Mouse (Mus musculus): ENCODE measurements around the gene Ank3.
A peak's percentile ranks its signal among the peaks of the same experiment; 100 is the strongest.

Gene Ank3

DNA sequence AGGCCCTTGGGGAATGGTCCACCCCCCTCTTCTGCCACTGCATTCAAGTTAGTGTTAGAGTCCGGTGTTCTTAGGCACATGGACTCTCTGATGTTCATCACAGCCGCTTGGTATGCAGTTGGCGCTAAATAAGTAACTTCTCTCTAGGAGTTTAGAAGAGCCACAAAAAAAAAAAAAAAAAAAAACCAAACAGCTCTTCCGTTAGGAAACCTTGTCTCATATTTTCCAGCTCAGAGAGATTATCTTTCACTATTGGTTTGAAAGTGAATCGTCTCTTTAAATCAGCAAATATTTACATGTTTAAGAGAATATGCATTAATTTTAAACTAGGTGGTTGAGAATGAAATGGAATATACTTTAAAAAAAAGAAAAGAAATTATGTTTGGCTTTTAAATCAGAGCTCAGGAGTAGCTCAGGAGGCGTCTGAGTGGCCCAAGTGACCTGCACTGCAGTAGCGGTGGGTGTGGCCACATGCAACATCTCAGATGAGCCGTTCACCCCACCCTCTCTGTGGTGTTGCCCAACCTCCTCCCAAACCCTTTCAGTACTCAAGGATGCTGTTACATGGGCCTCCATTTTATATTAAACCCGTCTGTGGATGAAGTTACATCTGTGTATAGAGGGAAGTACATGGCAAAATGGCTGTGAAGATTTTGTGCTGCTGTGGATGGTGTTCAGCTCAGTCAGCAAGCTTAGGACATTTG lies 138.0 kb downstream of the Ank3 start:
- peak; percentile 17 for DNase-seq (ENCODE audit: low read depth)

DNA sequence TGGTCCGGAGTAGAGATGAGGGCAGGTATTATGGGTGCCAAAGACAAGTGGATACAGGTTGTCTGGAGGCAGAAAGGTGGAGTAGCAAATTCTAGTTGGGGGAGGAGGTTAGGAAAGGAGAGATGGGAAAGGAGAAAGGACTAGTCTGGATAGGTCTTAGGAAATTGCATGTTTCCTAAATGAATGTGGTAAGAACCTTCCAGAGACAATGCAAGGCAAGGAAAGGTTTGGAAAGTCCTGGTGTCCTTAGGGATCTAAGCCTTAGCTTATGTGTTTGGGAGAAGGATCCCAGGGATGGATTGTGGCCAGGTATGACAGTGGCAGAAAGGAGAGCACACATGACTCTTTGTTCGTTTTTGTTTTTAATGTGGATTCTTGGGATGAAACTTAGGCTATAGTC lies 139.7 kb downstream of the Ank3 start:
- DNase-seq (ENCODE audit: low read depth), result no peak

DNA sequence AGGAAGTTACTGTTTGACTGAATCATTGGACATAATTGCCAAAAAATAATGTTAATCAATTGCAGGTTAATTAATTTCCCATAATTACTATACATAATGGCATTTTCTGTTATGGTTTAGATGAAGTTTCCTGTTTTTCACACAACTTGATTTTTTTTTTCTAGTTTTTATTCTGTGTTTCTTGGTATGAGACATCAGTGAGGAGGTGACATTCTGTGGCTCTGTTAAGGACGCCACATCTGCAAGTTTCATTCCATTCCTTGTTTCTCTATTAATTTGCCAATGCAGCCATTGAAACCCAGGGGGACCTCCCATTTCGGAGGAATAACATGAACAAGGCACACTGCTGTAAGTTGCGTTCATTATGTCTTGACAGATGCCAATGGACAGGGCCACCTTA lies 143.9 kb downstream of the Ank3 start:
- DNase-seq (ENCODE audit: low read depth), result no peak

DNA sequence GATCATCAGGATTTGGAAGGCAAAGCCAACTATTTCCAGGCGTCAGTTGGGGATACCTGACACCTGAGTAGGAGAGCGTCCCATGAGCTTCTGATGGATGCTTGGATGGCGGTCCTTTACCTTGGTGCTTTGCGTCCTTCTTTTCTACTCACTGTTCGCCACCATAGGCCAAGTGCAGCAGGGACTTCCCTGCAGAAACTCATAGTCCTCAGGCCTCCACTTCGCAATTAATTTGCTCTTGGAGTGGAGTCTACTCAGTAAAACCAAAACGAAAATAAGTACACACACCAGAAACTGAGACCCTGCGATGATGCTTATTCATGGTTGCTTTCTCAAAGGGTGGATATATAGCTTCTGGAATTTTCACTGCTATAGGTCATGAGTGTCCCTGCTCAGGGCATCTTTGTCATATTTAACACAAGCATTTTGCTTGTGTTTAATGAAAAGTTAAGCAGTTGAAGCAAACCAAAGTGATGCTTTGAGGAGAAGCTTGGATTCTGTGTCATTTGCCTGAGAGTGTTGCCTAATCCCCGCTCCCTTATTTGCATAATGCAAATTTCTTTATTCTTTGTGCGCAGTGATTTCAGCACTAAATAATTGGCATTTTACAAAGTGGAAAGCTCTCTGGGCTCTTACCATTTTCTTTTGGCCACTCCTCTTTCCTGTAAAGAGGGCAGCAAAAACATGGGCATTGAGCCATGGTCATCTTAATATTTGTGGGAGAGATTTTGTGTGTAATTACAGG lies 145.5 kb downstream of the Ank3 start:
- DNase-seq (ENCODE audit: low read depth), result no peak

DNA sequence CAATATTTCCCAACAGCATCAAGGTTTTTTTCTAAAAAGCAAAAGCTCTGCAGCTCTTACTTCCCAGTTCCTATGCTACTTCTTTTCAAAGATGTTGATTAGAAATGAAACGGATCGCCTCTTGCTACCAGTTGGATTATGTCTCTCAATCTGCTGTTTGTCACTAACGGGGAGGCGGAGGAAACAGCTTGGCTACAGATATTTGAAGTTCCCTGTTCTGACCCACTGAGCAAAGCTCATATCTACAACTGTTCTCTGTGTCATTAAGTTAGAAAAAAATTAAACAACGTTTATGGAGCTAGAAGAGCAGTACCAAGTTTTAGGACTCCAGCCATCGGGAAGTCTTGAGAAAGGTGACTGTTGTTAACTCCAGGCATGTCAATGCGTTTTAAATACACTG lies 146.1 kb downstream of the Ank3 start:
- DNase-seq (ENCODE audit: low read depth), result no peak

DNA sequence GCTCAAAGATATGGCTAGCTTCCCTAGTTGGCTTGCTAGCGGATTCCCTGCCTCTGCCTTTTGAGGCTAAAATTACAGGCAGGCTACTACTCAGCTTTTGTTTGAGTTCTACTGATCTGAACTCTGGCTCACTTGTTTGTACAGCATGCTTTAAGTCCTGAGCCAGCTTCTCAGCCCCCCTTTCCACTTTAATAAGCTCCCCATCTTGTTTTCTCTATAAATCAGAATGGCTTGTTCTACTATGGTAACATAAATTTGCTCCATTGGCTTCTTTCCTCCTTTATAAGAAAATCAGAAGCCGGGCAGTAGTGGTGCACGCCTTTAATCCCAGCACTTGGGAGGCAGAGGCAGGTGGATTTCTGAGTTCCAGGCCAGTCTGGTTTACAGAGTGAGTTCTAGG lies 147.4 kb downstream of the Ank3 start:
- no peak for DNase-seq (ENCODE audit: low read depth)

DNA sequence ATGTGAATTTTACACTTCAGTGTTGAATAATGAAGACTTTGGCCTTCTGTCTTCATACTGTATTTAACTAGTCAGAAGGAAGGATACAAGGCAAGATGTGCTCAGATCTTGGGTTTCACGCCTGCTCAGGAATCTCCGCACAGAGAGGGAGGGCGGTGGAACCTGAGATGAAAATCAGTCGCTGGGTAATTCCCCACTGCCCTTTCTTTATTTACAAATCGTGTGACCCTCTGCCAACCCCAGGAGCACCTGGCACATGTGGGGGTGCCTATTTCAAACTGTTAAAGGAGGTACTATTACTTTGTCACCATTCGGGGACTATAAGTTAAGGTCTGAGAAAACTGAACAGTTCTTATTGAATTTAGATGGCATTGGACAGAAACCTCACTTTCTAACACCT lies 148.1 kb downstream of the Ank3 start:
- DNase-seq (ENCODE audit: low read depth), result no peak

DNA sequence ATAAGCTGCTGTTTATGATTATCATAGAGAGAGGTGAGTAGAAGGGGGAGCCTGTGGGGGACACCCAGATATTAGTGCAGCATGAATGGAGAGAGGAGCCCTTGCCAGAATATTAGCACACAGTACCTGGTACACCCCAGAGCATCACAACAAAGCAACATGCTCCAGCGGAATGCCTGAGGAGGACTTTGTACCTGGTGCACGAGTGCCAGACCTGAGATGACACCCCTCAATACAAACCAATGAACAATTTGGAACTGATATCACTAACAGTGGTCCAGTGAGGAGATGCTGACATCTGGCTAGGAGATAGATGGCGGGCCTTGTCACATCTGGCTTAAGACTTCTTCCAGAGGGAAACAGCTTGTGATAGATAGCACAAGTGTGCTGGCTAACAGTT lies 150.2 kb downstream of the Ank3 start:
- no peak for DNase-seq (ENCODE audit: low read depth)

DNA sequence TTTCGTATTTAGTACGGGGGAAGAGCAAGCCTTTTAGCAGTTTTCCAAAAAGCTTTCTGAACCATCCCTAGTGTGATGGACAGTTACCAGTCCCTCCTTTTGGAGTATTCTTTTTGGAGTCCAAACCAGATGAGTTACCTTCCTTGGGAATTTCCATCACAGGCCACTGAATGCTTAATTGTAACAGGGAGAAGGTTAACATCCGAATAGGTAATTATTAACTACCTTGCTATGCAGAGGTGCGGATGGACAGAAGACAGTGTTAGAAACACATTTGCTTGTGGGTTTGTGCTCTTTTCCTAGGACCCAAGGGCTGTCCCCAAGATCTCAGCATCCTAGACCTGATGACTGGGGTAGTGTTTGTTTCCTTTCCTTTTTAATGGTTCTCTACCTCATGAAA lies 150.6 kb downstream of the Ank3 start:
- DNase-seq (ENCODE audit: low read depth), result no peak

DNA sequence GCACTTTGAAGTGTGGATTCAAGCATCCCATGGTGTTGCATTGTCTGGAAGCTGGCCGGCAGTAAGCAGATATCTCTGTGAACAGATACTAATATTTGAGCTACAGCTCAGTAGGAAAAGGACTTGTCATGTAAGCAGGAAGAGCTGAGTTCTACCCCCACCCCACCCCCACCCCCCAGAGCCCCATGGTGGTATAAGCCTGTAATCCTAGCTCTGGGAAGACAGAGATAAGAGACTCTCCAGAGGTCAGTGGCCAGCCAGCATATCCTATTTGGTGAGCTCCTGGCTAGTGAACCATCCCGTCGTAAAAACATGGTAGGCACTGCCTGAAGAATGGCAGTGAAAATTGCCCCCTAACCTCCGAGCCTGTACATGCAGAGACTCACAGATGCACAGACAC lies 152.3 kb downstream of the Ank3 start:
- no peak for DNase-seq (ENCODE audit: low read depth)

DNA sequence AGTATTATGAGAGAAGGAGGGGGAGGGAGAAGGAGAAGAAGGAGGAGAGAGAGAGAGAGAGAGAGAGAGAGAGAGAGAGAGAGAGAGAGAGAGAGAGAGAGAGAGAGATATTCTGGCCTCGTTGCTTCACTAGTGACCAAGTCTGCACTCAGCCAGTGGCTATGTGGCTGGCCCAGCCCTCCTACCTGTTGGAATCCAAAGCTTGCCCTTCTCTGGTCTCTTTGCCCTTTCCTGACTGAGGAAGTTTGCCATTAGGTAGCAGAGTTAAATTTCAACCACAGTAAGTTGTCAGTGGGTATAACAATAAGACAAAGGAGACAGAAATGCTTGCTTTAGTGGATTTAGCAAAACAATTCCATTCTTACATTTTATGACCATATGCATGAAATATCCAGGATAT lies 154.5 kb downstream of the Ank3 start:
- no peak for DNase-seq (ENCODE audit: low read depth)

DNA sequence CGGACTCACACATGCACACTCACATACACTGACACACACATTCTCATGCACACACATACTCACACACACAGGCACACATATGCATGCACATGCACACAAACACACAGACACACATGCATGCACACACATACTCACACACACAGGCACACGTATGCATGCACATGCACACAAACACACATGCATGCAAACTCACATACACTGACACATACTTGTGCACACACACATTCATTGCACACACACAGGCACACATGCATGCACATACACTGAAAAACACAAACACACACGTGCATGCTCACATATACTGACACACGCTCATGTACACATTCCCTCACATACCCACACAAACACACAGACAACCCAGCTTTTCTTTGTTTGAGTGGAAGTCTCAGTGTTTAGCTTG lies 157.0 kb downstream of the Ank3 start:
- DNase-seq (ENCODE audit: low read depth), result no peak

DNA sequence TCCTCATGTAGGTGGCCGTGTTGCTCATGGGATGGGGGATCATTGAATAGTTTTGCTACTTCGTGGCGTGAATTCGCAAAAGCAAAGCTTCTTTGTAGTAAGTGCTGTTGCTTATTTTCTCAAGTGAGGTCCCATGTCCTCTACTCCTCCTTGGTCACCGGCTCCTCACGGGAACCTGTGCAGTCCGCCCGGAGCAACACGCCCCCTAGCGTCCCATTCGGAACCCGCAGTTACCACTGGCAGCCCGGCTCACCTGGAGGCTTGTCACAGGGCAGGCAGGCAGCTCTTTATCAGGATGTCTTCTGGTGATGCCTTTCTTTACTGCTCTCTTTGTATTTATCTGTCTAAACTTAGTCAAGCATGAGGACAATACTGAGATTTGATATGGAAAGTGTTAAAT lies 157.7 kb downstream of the Ank3 start:
- DNase-seq (ENCODE audit: low read depth), result peak; percentile 8

DNA sequence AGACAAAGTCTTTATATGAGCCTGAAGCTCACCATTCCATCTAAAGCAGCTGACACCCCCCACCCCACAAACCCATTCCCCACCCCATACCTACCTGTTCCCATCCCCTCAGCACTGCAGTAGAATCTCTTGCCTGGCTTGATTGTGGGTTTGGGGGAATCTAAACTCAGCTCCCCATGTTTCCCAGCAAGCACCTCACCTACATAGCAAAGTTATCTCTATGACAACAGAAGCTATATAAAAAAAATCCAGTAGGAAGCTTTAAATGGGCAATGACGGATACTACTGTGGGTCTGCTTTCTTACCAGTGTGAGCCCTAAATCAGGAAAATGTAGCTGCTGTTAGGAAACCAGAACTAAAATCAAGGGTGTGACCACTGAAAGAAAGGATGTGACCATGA lies 161.7 kb downstream of the Ank3 start:
- DNase-seq (ENCODE audit: low read depth), result peak; percentile 7

DNA sequence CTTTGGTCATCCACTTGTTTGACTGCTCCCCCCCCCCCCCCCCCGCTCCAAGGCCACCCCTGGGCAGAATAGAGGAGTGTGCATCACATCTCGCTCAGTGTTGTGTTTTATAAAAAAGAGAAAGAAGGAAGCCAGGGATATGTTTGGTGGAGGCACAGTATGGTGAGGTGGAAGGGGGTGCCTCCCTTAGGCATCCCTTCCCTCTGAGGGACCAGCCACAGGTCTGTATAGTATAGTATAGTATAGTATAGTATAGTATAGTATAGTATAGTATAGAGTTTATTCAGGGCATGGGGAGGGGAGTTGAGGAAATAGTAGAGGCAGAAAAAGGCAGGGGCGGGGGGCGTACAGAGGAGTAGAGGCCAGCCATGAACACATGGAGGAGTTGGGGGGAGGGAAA lies 164.4 kb downstream of the Ank3 start:
- no peak for DNase-seq (ENCODE audit: low read depth)

DNA sequence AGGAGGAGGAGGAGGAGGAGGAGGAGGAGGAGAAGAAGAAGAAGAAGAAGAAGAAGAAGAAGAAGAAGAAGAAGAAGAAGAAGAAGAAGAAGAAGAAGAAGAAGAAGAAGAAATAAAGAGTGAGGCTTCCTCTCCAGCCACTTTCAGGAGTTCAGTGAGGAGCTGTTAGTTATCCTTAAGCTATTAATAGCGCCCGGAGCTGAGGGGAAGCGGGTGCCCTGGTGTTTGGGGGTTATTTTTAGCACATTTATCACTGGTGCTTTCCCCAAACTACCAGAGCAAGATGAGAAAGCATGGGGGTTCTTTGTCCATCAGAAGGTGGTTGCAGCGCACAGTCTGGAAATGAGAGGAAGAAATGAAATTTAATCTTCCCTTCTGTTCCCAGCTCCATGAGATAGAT lies 166.5 kb downstream of the Ank3 start:
- no peak for DNase-seq (ENCODE audit: low read depth)

DNA sequence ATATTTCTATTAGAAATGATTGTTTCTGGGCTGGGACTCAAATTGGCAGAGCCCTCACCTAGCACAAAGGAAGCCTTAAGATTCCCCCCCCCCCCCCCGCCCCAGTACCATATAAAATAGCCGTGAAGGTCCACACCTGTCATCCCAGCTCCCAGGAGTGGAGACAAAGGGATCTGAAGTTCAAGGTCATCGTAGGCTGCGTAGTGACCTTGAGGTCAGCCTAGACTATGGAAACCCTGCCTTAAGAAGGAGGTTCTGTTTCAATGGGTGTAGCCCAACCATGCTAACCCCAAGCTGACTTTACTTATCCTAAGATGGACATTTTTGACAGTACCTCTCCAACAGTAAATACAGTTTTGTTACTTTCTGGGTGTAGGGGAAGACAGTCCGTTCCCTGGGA lies 170.4 kb downstream of the Ank3 start:
- DNase-seq (ENCODE audit: low read depth), result no peak

DNA sequence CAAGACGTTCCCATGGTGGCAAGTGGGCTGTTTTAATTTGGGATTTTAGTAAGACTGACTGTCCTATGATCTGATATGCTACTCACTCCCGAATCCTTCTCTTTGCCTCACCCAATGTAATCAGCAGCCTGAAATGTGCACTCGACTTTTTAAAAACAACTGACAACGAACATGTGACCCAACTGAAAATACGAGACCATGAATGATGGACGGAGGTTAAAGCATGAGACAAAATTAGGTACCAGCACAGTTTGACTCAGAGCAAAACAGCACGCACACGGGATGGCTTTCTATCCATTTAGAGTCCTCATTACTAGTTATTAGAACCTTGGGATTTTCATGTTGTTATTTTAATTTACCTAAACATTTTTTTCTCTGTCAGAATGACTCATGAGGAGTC lies 171.2 kb downstream of the Ank3 start:
- no peak for DNase-seq (ENCODE audit: low read depth)

DNA sequence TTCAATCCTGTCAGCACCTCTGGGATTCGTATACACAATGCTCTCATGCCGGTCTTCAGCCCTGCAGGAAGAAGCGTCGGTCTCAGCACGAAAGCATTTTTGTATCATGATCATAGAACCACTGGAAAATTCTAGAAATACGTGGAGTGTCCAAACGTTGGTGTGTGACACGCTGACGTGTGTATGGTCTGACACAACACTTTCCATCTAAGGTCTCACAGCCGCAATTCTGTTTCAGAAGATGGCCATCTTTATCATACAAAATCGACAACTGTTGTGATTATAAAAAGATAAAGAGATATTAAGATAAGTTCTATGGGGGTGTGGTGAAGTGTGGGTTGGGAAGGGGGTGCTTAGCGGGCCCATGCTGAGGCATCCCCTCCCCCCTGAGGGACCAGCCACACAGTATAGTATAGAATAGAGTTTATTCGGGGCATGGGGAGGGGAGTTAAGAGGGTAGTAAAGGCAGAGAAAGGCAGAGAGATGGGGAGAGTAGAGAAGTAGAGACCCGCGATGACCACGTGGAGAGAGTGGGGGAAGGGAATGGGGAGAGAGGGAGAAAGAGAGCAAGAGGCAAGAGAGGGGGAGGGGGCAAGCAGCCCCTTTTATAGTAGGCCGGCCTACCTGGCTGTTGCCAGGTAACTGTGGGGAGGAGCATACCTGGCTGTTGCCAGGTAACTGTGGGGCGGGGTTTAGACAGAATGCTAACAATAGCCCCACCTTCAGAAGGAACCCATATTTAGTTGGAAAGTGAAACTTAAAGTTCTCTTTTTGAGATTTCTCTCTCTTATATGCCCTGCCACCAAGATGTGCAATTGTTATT lies 172.1 kb downstream of the Ank3 start:
- DNase-seq (ENCODE audit: low read depth), result peak; percentile 18

DNA sequence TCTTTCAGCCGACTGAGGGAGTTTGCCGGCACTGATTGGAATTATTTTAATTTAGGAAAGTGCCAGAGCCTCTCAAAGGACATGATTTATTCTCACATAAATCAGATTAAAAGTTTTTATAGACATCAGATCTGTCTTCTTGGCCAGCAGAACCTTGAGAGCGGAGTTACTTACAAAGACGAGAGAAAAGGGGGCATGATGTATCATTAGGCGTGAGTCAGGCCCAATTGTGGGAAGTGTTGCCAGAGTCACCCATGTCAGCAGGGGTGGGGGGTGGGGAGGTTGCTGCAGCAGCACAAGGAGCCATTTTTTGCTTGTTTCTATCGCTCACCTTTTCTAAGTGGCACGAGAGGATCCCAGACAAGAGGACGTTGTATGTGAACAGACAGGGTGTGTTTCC lies 172.8 kb downstream of the Ank3 start:
- DNase-seq (ENCODE audit: low read depth), result peak; percentile 10

DNA sequence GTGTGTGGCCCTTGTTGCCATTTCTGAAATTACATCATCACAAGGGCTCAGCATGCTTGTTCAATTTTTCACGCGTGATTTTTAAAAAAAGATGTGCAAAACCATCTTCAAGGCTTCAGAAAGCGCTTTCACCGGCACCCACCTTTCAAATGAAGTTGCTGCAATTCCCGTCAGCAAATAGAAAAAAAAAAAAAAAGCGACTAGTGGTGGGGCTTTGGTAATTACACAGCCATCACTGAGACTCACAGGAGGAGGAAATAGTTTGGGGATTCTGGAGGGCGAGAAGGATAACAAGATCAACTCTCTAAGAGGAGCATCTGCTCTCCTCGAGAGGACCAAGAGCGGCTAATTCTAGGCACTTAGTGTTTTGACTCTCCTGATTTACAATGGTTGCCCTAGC lies 173.4 kb downstream of the Ank3 start:
- peak; percentile 5 for DNase-seq (ENCODE audit: low read depth)

DNA sequence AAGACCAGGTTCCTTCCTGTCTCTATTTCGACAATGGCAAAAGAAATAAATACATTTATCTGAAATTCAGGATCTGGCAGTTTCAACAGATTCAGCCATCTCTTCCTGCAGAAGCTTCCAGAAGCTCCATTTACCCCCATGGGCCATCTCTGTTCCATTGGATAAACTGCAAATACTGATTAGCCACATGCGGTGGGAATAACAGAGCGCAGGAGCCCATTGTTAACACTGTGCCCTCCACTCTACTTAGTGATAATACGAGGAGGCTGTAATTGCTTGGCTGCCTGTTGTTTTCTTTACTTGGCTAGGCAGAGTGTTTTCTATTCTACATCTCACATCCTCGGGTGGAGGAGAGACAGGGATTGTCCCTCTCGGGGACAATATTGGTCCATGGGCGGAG lies 174.5 kb downstream of the Ank3 start:
- no peak for DNase-seq (ENCODE audit: low read depth)

DNA sequence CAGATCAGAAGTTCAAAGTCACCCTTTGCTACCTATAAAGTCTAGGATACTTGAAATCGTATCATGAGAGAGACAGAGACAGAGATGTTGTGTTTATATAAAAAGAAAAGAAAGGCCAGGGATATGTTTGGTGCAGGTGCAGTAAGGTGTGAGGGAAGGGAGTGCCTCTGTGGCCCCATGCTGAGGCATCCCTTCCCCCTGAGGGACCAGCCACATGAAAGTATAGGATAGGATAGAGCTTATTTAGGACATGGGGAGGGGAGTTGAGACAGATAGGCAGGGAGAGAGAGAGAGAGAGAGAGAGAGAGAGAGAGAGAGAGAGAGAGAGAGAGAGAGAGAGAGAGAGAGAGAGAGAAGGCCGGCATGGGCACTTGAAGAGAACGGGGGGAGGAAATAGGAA lies 175.2 kb downstream of the Ank3 start:
- DNase-seq (ENCODE audit: low read depth), result no peak

All from induced T-regulatory cell, adult 2 months (primary cell).